Mouse (Mus musculus) brain, embryonic 14.5 days (tissue): ENCODE measurements around the gene Zfp866.

ENCODE experiments used
- CTCF ChIP-seq: fragments of 200-500 bp; IDR thresholded peaks from 2 replicates; pipeline ENCODE4 v1.5.1; 2012; ENCODE audit warnings: inconsistent platforms, mild to moderate bottlenecking, moderate library complexity, borderline replicate concordance; ENCODE audit not compliant: insufficient read depth, insufficient read length; ENCODE audit errors: extremely low read depth
- POLR2A ChIP-seq: fragments of 200-500 bp; IDR thresholded peaks from 2 replicates; pipeline ENCODE4 v1.6.1; 2012; ENCODE audit warnings: mild to moderate bottlenecking, inconsistent platforms, borderline replicate concordance; ENCODE audit not compliant: poor library complexity, insufficient read depth, insufficient read length, severe bottlenecking; ENCODE audit errors: extremely low read depth

GRCm38 (mm10) chr8:69807236-69807635 is 16.3 kb upstream of the Zfp866 start:
- TF ChIP-seq POLR2A = no peak
- no peak for TF ChIP-seq CTCF
